Mouse (Mus musculus): Measurements from ENCODE around the gene Nkx1-2. TPM values are rescaled to one million over a fixed set of nuclear protein-coding genes. Genes with fewer than 3 reads are reported as not detected.

The Nkx1-2 gene
- not detected in 2 replicates for polyA plus RNA-seq (2014; fragmentation: Nextera tagmentation; extraction: Ambion mirVana)

DNA sequence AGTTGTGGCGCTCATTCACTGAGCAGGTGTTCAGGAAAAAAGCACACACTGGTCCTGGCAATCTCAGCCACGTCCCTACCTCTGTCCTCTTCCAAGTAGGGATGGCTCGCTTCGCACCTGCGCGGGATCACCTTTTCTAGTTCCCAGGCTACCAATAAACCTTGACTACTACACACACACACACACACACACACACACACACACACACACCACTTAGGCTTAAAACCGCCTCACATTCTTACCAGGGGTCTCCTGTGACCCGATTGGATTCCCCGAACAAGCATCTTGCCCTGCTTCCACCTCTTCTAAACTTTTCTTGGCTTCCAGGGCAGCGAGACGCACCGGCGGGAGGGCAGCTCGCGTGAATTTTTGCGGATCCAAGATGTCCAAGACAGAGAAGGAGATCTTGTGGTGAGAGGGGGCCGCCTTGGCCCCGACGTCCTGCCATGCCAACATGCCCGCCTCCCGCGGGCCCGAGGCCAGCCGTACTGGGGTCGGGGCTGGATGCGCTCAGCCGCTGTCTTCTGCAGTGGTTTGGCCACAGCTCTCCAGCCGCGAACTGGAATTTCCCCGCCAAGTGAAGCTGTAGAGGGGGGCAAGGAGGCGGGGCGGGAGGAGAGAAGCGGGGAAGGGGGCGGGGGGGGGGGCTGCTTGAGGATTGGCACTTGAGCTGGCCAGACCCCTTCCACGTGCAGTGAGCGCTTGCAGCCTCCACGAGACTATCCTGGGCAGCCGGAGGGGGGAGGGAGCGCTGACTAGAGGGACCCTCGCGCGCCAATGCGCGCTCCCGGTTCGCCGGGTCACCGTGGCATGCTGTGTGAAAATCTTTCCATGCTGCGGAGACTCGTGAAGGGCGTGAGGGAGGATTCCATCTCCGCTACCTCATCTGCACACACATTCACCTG, at the start of gene Nkx1-2:
Gene Nkx1-2 (minus strand): TSS at position 567 of the 905 bp plus-strand sequence.
- Histone ChIP-seq H3K27me3 (ENCODE audit: control insufficient read depth, insufficient read depth, low read length) (peaks cover 85% of the 10 kb centered on the region), H3K4me1 (ENCODE audit: control insufficient read depth in 2 of 2, insufficient read depth in 2 of 2, low read length in 2 of 2) (peaks cover 5 to 23% of the 10 kb centered on the region in 2 experiments), H3K9me3 (ENCODE audit: control insufficient read depth, low read length) (no peaks in the 10 kb centered on the region), H3K27ac (replicated peaks in 1 of 2; ENCODE audit: control insufficient read depth in 1 of 2, insufficient read depth in 1 of 2, low read depth in 2 of 2, low read length in 2 of 2) (no peak within 1 kb of the TSS), H3K4me2 (ENCODE audit: low read length) (peak within 1 kb of the TSS; percentile 91), H3K9ac (ENCODE audit: low read length) (0 out of 2 replicates have a peak within 1 kb of the TSS, but pooled peaks have one; percentile 14), H3K36me3 (ENCODE audit: control insufficient read depth, insufficient read depth, low read length) (no peaks in the 10 kb centered on the region), H3K4me3 (ENCODE audit: control insufficient read depth in 1 of 2, insufficient read depth in 1 of 2, low read depth in 1 of 2, low read length in 2 of 2) (peak within 1 kb of the TSS; percentile 38 to 58)
- no peak for ATAC-seq (ENCODE audit: insufficient number of reproducible peaks, insufficient read depth, low FRiP score, low read depth)
- under 1% methylated on average over 48 of the region's 52 CpGs for WGBS

DNA sequence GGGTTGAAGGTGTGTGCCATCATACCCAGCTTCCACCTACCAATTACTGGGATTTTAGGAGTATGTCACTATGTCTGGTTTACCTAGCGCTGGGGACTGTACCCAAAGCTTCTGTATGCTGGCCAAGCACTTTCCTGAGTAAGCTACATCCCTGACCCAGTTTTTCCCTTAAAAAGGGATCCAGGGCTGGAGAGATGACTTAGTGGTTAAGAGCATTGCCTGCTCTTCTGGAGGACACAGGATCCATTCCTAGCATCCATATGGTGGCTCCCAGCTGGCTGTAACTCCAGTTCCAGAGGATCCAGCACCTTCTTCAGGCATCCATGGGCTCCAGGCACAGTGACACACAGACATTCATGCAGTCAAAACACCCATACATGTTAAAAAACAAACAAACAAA, 47.1 kb upstream of the Nkx1-2 start:
- no peak overlapping the region for H3K4me3 ChIP-seq (ENCODE audit: control insufficient read depth in 1 of 2, insufficient read depth in 1 of 2, low read depth in 1 of 2, low read length in 2 of 2)
- H3K9ac ChIP-seq (ENCODE audit: low read length), result no peak overlapping the region
- H3K27me3 ChIP-seq (ENCODE audit: control insufficient read depth, insufficient read depth, low read length), result no peaks in the 10 kb centered on the region
- no peak overlapping the region for H3K4me2 ChIP-seq (ENCODE audit: low read length)
- H3K27ac ChIP-seq (replicated peaks in 1 of 2; ENCODE audit: control insufficient read depth in 1 of 2, insufficient read depth in 1 of 2, low read depth in 2 of 2, low read length in 2 of 2), result no peak overlapping the region
- WGBS, result 86% methylated on average over 1 of the region's 1 CpGs
- no peaks in the 10 kb centered on the region for H3K4me1 ChIP-seq (ENCODE audit: control insufficient read depth in 2 of 2, insufficient read depth in 2 of 2, low read length in 2 of 2)
- H3K9me3 ChIP-seq (ENCODE audit: control insufficient read depth, low read length), result no peaks in the 10 kb centered on the region
- 0 out of 2 replicates have a peak, but pooled peaks cover 5% of the 10 kb centered on the region for H3K36me3 ChIP-seq (ENCODE audit: control insufficient read depth, insufficient read depth, low read length)
- ATAC-seq (ENCODE audit: insufficient number of reproducible peaks, insufficient read depth, low FRiP score, low read depth), result no peak

DNA sequence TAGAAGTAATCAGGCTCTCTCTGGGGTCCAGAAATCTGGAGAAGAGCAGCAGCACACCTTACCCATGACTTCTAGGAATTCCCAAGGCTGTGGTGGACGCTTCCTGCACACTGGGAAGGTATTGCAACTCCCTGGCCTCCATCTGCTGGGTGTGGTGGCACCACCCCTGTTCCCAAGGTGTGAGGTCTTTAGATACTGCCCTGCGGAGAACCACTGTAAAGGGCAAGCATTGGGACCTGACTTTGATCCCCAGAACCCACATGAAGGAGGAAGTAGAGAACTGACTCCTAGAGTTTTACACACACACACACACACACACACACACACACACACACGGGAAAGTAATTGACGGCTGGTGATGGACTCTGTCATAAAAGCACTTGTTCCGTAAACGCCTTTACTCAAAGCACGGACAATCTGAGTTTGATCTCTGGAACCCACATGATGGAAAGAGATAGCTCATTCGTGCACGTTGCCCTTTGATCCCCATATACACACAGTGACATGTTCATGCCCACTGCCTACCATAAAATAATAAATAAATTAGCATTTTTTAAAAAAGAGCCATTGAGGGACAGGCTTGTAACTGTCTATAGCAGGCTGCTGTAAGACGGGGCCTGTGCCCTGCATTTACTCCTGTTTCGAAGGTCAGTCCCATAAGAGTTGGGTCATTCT, 45.3 kb upstream of the Nkx1-2 start:
- Histone ChIP-seq H3K27ac (replicated peaks in 1 of 2; ENCODE audit: control insufficient read depth in 1 of 2, insufficient read depth in 1 of 2, low read depth in 2 of 2, low read length in 2 of 2) (no peak overlapping the region), H3K4me1 (ENCODE audit: control insufficient read depth in 2 of 2, insufficient read depth in 2 of 2, low read length in 2 of 2) (no peaks in the 10 kb centered on the region), H3K9ac (ENCODE audit: low read length) (no peak overlapping the region), H3K9me3 (ENCODE audit: control insufficient read depth, low read length) (no peaks in the 10 kb centered on the region), H3K4me2 (ENCODE audit: low read length) (no peak overlapping the region), H3K27me3 (ENCODE audit: control insufficient read depth, insufficient read depth, low read length) (no peaks in the 10 kb centered on the region), H3K36me3 (ENCODE audit: control insufficient read depth, insufficient read depth, low read length) (0 out of 2 replicates have a peak, but pooled peaks cover 5% of the 10 kb centered on the region), H3K4me3 (ENCODE audit: control insufficient read depth in 1 of 2, insufficient read depth in 1 of 2, low read depth in 1 of 2, low read length in 2 of 2) (no peak overlapping the region)
- 84% methylated on average over 11 of the region's 11 CpGs for WGBS
- no peak for ATAC-seq (ENCODE audit: insufficient number of reproducible peaks, insufficient read depth, low FRiP score, low read depth)

DNA sequence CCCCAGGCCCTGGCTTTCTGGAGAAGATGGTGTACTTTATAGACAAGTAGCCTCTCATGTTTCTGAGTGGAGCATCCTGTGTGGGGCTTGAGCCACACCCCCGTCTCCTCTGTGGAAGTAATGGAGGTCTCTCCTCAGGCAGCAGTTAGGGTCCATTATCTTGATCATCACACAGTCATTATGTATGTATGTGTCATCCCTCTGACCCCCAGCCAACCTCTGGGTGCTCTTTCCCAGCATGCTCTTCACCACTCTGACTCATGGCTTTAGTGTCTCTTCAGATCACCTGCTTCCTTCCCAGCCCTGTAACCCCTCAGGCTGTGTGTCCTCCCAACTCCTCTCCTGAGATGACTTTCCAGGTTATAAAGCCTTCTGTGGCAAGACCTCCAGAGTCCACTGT, 42.2 kb upstream of the Nkx1-2 start:
- no peak for ATAC-seq (ENCODE audit: insufficient number of reproducible peaks, insufficient read depth, low FRiP score, low read depth)
- 76% methylated on average over 1 of the region's 1 CpGs for WGBS
- no peak overlapping the region for H3K9ac ChIP-seq (ENCODE audit: low read length)

DNA sequence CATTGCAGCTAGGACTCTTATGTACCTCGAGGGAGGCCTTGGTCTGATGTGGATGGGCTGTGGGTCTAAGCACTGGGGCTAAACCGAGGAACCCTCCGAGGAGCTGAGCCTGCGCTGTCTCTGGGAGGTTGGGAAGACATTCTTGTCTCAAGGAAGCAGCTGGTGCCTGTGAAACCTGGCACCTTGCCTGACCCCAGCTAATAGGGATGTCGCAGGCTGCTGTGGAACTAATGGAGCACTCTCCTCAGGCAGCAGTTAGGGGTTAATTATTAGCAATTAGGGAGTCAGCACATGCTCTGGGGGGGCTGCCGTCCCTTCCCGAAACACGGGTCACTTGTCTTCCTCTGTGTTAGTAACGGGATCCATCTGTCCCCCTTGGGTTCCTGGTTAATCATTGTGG, 41.5 kb upstream of the Nkx1-2 start:
- 52% methylated on average over 9 of the region's 9 CpGs for WGBS
- H3K27ac ChIP-seq (replicated peaks in 1 of 2; ENCODE audit: control insufficient read depth in 1 of 2, insufficient read depth in 1 of 2, low read depth in 2 of 2, low read length in 2 of 2), result no peak overlapping the region
- H3K4me1 ChIP-seq (ENCODE audit: control insufficient read depth in 2 of 2, insufficient read depth in 2 of 2, low read length in 2 of 2), result no peaks in the 10 kb centered on the region
- ATAC-seq (ENCODE audit: insufficient number of reproducible peaks, insufficient read depth, low FRiP score, low read depth), result no peak
- H3K4me3 ChIP-seq (ENCODE audit: control insufficient read depth in 1 of 2, insufficient read depth in 1 of 2, low read depth in 1 of 2, low read length in 2 of 2), result no peak overlapping the region
- H3K36me3 ChIP-seq (ENCODE audit: control insufficient read depth, insufficient read depth, low read length), result 0 out of 2 replicates have a peak, but pooled peaks cover 5% of the 10 kb centered on the region
- no peak overlapping the region for H3K4me2 ChIP-seq (ENCODE audit: low read length)
- no peaks in the 10 kb centered on the region for H3K9me3 ChIP-seq (ENCODE audit: control insufficient read depth, low read length)
- no peaks in the 10 kb centered on the region for H3K27me3 ChIP-seq (ENCODE audit: control insufficient read depth, insufficient read depth, low read length)
- H3K9ac ChIP-seq (ENCODE audit: low read length), result no peak overlapping the region

More for the DNA sequence above, 42.2 kb upstream of the Nkx1-2 start:
- H3K4me2 ChIP-seq (ENCODE audit: low read length), result no peak overlapping the region
- no peaks in the 10 kb centered on the region for H3K4me1 ChIP-seq (ENCODE audit: control insufficient read depth in 2 of 2, insufficient read depth in 2 of 2, low read length in 2 of 2)
- no peaks in the 10 kb centered on the region for H3K9me3 ChIP-seq (ENCODE audit: control insufficient read depth, low read length)
- no peak overlapping the region for H3K4me3 ChIP-seq (ENCODE audit: control insufficient read depth in 1 of 2, insufficient read depth in 1 of 2, low read depth in 1 of 2, low read length in 2 of 2)
- H3K27ac ChIP-seq (replicated peaks in 1 of 2; ENCODE audit: control insufficient read depth in 1 of 2, insufficient read depth in 1 of 2, low read depth in 2 of 2, low read length in 2 of 2), result no peak overlapping the region
- H3K36me3 ChIP-seq (ENCODE audit: control insufficient read depth, insufficient read depth, low read length), result 0 out of 2 replicates have a peak, but pooled peaks cover 5% of the 10 kb centered on the region
- H3K27me3 ChIP-seq (ENCODE audit: control insufficient read depth, insufficient read depth, low read length), result no peaks in the 10 kb centered on the region

DNA sequence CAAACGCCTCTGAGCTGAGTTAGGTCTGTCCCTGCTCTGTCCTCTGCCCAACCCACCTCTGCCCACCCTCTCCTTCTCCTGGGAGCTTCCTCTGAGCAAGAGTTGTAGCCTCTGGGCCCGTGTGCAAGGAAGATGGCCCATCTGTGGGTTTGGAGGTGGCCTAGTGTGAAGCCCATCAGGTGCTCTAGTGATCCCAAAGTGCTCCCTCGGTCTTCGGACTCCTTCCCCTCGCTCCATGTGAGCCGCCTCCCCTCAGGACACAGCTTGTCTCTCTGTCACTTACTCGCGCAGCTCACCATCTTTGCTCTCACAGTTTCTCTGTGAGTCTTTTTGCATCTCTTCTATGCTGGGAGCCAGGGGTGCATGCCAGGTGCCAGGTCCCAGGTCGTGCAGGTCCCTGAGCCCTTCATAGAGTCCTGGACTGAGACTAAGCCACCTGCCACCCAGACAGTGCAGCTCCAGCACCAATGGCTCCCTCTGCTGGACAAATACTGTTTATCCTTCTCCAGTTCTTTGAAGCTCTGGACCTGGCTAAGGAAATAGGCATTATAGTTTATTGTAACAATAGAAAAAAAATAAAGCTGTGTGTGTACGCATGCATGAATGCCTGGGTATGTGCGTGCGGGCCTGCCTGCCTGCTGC, 39.1 kb upstream of the Nkx1-2 start:
- 0 out of 2 replicates have a peak, but pooled peaks have one; percentile 20 for ATAC-seq (ENCODE audit: insufficient number of reproducible peaks, insufficient read depth, low FRiP score, low read depth)
- Histone ChIP-seq H3K4me1 (ENCODE audit: control insufficient read depth in 2 of 2, insufficient read depth in 2 of 2, low read length in 2 of 2) (no peaks in the 10 kb centered on the region), H3K27me3 (ENCODE audit: control insufficient read depth, insufficient read depth, low read length) (no peaks in the 10 kb centered on the region), H3K4me3 (ENCODE audit: control insufficient read depth in 1 of 2, insufficient read depth in 1 of 2, low read depth in 1 of 2, low read length in 2 of 2) (no peak overlapping the region), H3K9ac (ENCODE audit: low read length) (no peak overlapping the region), H3K36me3 (ENCODE audit: control insufficient read depth, insufficient read depth, low read length) (0 out of 2 replicates have a peak, but pooled peaks cover 5% of the 10 kb centered on the region), H3K27ac (replicated peaks in 1 of 2; ENCODE audit: control insufficient read depth in 1 of 2, insufficient read depth in 1 of 2, low read depth in 2 of 2, low read length in 2 of 2) (no peak overlapping the region), H3K4me2 (ENCODE audit: low read length) (no peak overlapping the region), H3K9me3 (ENCODE audit: control insufficient read depth, low read length) (no peaks in the 10 kb centered on the region)
- 55% methylated on average over 12 of the region's 12 CpGs for WGBS

DNA sequence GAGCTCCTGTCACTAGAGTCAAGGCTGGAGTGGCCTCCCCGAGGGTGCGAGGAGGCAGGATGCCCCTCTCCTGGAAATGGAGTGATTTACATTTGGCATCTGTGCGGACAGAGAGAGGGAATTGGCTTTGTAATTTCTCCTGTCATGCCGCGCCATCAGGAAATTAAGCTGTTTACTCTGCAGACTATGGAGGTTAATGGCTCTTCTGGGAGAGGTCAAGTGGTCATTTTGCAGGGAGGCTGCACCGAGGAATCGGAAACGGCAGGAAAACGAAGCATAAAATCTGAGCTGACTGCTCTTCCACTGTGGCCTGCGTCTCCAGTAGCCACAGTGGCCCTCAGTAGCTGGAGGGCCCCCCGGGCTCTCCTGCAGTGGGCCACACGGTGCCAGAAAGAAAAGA, 37.9 kb upstream of the Nkx1-2 start:
- Histone ChIP-seq H3K27ac (replicated peaks in 1 of 2; ENCODE audit: control insufficient read depth in 1 of 2, insufficient read depth in 1 of 2, low read depth in 2 of 2, low read length in 2 of 2) (no peak overlapping the region), H3K4me1 (ENCODE audit: control insufficient read depth in 2 of 2, insufficient read depth in 2 of 2, low read length in 2 of 2) (no peaks in the 10 kb centered on the region), H3K9me3 (ENCODE audit: control insufficient read depth, low read length) (no peaks in the 10 kb centered on the region), H3K36me3 (ENCODE audit: control insufficient read depth, insufficient read depth, low read length) (no peaks in the 10 kb centered on the region), H3K4me2 (ENCODE audit: low read length) (no peak overlapping the region), H3K9ac (ENCODE audit: low read length) (no peak overlapping the region), H3K27me3 (ENCODE audit: control insufficient read depth, insufficient read depth, low read length) (no peaks in the 10 kb centered on the region), H3K4me3 (ENCODE audit: control insufficient read depth in 1 of 2, insufficient read depth in 1 of 2, low read depth in 1 of 2, low read length in 2 of 2) (no peak overlapping the region)
- WGBS, result 65% methylated on average over 12 of the region's 12 CpGs
- no peak for ATAC-seq (ENCODE audit: insufficient number of reproducible peaks, insufficient read depth, low FRiP score, low read depth)

Measured in heart, embryonic 14.5 days (tissue).